Mouse (Mus musculus): ENCODE measurements around the gene Ppargc1a. TPM values are rescaled to one million over a fixed set of nuclear protein-coding genes. Genes with fewer than 3 reads are reported as not detected.

Gene Ppargc1a
- polyA plus RNA-seq, 1 experiment from 2014 or later, result 66.9 TPM

DNA sequence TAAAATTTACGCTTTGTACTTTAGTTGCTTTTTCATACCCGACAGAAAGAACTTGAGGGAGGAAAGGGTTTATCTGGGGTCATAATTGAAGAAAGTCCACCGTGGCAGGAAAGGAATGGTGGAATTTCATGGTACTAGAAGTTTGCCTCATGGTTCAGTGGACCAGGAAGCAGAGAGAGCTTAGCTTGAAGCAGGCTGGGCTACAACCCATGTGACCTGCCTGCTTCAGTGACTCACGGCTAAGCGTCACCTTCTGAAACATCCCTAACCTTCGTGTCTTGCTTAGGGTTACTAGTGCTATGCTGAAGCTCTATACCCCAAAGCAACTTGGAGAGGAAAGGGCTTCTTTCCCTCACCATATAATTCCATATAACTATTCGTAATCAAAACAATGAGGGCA is 151.1 kb downstream of the Ppargc1a start:
- no peak overlapping the region for H3K4me3 ChIP-seq (ENCODE audit: control insufficient read depth in 1 of 2, insufficient read depth in 1 of 2, low read depth in 1 of 2, low read length in 2 of 2)
- H3K9me3 ChIP-seq (ENCODE audit: control insufficient read depth, low read length), result no peaks in the 10 kb centered on the region
- H3K27ac ChIP-seq (replicated peaks in 1 of 2; ENCODE audit: control insufficient read depth in 1 of 2, insufficient read depth in 1 of 2, low read depth in 2 of 2, low read length in 2 of 2), result no peak overlapping the region
- no peaks in the 10 kb centered on the region for H3K36me3 ChIP-seq (ENCODE audit: control insufficient read depth, insufficient read depth, low read length)
- no peak for ATAC-seq (ENCODE audit: insufficient number of reproducible peaks, insufficient read depth, low FRiP score, low read depth)
- H3K4me1 ChIP-seq (ENCODE audit: control insufficient read depth in 2 of 2, insufficient read depth in 2 of 2, low read length in 2 of 2), result peaks cover 0 to 4% of the 10 kb centered on the region in 2 experiments; a peak in 1 of 4 replicates
- H3K4me2 ChIP-seq (ENCODE audit: low read length), result no peak overlapping the region
- no peaks in the 10 kb centered on the region for H3K27me3 ChIP-seq (ENCODE audit: control insufficient read depth, insufficient read depth, low read length)
- 80% methylated on average over 7 of the region's 7 CpGs for WGBS
- no peak overlapping the region for H3K9ac ChIP-seq (ENCODE audit: low read length)

DNA sequence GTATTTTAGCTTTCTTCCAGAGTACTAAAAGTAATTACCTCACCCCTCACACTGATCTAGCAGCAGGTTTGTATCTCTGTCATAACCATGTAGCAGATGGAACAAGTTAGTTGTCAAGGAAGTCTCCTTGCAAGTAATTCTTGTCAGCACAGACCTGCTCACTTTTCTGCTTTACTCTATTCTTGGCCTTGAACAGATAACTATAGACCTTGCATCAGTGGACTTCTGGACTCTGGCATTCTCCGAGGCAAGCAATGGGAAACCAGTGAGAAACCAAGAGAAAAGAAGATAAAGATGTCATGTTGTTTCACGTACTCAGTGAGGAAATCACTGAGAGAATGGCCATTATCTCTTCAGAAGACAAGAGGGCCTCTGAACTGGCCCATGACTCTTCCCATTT is 152.1 kb downstream of the Ppargc1a start:
- WGBS, result 25% methylated on average over 2 of the region's 2 CpGs
- Histone ChIP-seq H3K36me3 (ENCODE audit: control insufficient read depth, insufficient read depth, low read length) (no peaks in the 10 kb centered on the region), H3K27me3 (ENCODE audit: control insufficient read depth, insufficient read depth, low read length) (no peaks in the 10 kb centered on the region), H3K27ac (replicated peaks in 1 of 2; ENCODE audit: control insufficient read depth in 1 of 2, insufficient read depth in 1 of 2, low read depth in 2 of 2, low read length in 2 of 2) (no peak overlapping the region), H3K9me3 (ENCODE audit: control insufficient read depth, low read length) (no peaks in the 10 kb centered on the region), H3K9ac (ENCODE audit: low read length) (no peak overlapping the region), H3K4me1 (ENCODE audit: control insufficient read depth in 2 of 2, insufficient read depth in 2 of 2, low read length in 2 of 2) (peaks cover 0 to 4% of the 10 kb centered on the region in 2 experiments; a peak in 1 of 4 replicates), H3K4me3 (ENCODE audit: control insufficient read depth in 1 of 2, insufficient read depth in 1 of 2, low read depth in 1 of 2, low read length in 2 of 2) (no peak overlapping the region), H3K4me2 (ENCODE audit: low read length) (no peak overlapping the region)
- ATAC-seq (ENCODE audit: insufficient number of reproducible peaks, insufficient read depth, low FRiP score, low read depth), result no peak

DNA sequence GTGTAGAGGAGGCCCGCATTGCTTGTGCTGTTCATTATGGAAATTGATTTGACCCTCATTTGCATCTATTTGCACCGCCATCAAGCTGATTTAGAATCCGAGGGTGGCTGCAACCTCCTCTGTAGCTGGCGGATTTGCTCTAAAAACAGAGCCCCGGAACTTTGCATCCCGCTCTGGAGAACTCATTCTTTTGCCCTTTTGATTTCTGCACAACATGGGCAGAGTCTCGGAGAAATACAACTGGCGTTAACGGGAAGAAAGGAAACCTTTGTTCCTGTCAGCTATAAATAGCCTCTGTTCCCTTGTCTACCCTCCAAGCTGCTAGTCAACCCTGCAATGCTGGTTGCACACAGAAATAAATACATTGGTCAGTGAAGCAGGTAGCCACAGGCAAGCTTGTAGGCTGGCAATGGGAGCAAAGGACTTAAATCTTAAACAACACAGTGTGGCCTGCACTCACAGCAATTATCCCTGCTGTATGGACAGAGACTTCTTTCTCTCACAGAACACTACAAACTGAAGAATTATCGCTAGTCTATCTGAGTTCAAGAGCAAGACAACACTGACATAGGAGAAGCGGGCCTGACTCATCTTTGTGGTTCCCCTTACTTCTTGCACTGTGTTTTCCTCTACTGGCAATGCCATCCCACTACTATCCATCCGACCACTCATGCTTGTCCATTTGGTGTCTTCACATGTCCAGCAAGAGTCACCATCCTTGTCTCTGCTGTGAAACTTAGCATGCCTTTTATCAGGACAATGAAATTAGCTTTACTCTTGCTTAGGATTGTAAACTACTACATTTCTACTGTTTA is 155.0 kb downstream of the Ppargc1a start:
- peak overlapping the region; percentile 46 to 73 for H3K27ac ChIP-seq (replicated peaks in 1 of 2; ENCODE audit: control insufficient read depth in 1 of 2, insufficient read depth in 1 of 2, low read depth in 2 of 2, low read length in 2 of 2)
- H3K9ac ChIP-seq (ENCODE audit: low read length), result peak overlapping the region; percentile 60
- no peaks in the 10 kb centered on the region for H3K9me3 ChIP-seq (ENCODE audit: control insufficient read depth, low read length)
- ATAC-seq (ENCODE audit: insufficient number of reproducible peaks, insufficient read depth, low FRiP score, low read depth), result no peak
- H3K36me3 ChIP-seq (ENCODE audit: control insufficient read depth, insufficient read depth, low read length), result no peaks in the 10 kb centered on the region
- no peaks in the 10 kb centered on the region for H3K27me3 ChIP-seq (ENCODE audit: control insufficient read depth, insufficient read depth, low read length)
- 31% methylated on average over 12 of the region's 12 CpGs for WGBS
- peak overlapping the region; percentile 28 to 40; a peak in 3 of 4 replicates for H3K4me3 ChIP-seq (ENCODE audit: control insufficient read depth in 1 of 2, insufficient read depth in 1 of 2, low read depth in 1 of 2, low read length in 2 of 2)
- H3K4me2 ChIP-seq (ENCODE audit: low read length), result peak overlapping the region; percentile 57
- H3K4me1 ChIP-seq (ENCODE audit: control insufficient read depth in 2 of 2, insufficient read depth in 2 of 2, low read length in 2 of 2), result peaks cover 0 to 4% of the 10 kb centered on the region in 2 experiments; a peak in 1 of 4 replicates

DNA sequence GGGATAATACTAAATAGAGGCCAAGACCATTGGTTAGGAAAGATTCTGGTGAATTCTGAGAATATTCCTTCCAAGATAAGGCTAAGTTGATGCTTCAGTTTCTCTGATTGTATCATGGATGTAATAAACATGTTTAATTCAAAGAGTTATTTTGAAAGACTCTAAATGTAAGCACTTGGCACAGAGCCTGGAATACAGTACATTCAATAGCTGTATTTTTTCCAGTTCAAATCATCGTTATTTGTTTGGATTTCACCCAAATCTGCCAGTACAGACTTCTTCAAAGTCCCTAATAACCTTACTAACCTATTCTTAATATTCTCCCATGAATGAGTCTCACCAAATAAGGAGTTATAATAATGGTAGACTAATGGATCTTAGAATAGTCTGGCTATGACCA is 157.5 kb downstream of the Ppargc1a start:
- Histone ChIP-seq H3K27ac (replicated peaks in 1 of 2; ENCODE audit: control insufficient read depth in 1 of 2, insufficient read depth in 1 of 2, low read depth in 2 of 2, low read length in 2 of 2) (no peak overlapping the region), H3K9me3 (ENCODE audit: control insufficient read depth, low read length) (no peaks in the 10 kb centered on the region), H3K9ac (ENCODE audit: low read length) (no peak overlapping the region), H3K36me3 (ENCODE audit: control insufficient read depth, insufficient read depth, low read length) (no peaks in the 10 kb centered on the region), H3K4me2 (ENCODE audit: low read length) (no peak overlapping the region), H3K4me3 (ENCODE audit: control insufficient read depth in 1 of 2, insufficient read depth in 1 of 2, low read depth in 1 of 2, low read length in 2 of 2) (no peak overlapping the region), H3K4me1 (ENCODE audit: control insufficient read depth in 2 of 2, insufficient read depth in 2 of 2, low read length in 2 of 2) (peaks cover 4 to 6% of the 10 kb centered on the region in 2 experiments; a peak in 2 of 4 replicates), H3K27me3 (ENCODE audit: control insufficient read depth, insufficient read depth, low read length) (no peaks in the 10 kb centered on the region)
- ATAC-seq (ENCODE audit: insufficient number of reproducible peaks, insufficient read depth, low FRiP score, low read depth), result no peak
- WGBS, result 79% methylated on average over 1 of the region's 1 CpGs

DNA sequence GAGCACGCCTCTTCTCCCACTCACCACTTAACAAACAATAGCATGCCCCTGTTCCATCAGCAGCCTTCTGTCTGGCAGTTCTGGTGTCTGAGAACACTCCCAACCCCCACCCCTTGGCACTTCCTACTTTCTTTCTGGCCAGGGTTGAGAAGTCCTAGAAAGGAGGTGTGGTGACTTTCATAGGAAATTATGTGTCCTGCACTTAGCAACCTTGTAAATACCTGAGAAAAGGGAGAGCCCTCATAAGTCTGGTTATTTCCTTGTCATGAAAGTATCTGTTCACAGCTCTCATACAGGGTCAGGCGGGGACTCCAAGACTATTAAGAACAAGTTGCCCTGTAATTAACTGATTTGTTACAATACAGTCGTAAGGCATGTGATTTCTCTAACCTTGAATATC is 161.1 kb downstream of the Ppargc1a start:
- ATAC-seq (ENCODE audit: insufficient number of reproducible peaks, insufficient read depth, low FRiP score, low read depth), result peak; percentile 13; the same call in 1 of the 2 replicates
- Histone ChIP-seq H3K27me3 (ENCODE audit: control insufficient read depth, insufficient read depth, low read length) (no peaks in the 10 kb centered on the region), H3K4me1 (ENCODE audit: control insufficient read depth in 2 of 2, insufficient read depth in 2 of 2, low read length in 2 of 2) (peaks cover 2 to 4% of the 10 kb centered on the region in 2 experiments; a peak in 1 of 4 replicates), H3K27ac (replicated peaks in 1 of 2; ENCODE audit: control insufficient read depth in 1 of 2, insufficient read depth in 1 of 2, low read depth in 2 of 2, low read length in 2 of 2) (no peak overlapping the region), H3K4me3 (ENCODE audit: control insufficient read depth in 1 of 2, insufficient read depth in 1 of 2, low read depth in 1 of 2, low read length in 2 of 2) (no peak overlapping the region), H3K9ac (ENCODE audit: low read length) (no peak overlapping the region), H3K9me3 (ENCODE audit: control insufficient read depth, low read length) (no peaks in the 10 kb centered on the region), H3K4me2 (ENCODE audit: low read length) (no peak overlapping the region), H3K36me3 (ENCODE audit: control insufficient read depth, insufficient read depth, low read length) (no peaks in the 10 kb centered on the region)
- 45% methylated on average over 3 of the region's 3 CpGs for WGBS
